Mouse (Mus musculus): ENCODE results near the gene Mbd3. TPM values are rescaled to one million over a fixed set of nuclear protein-coding genes. Genes with fewer than 3 reads are reported as not detected.
A peak's percentile ranks its signal among the peaks of the same experiment; 100 is the strongest.

Gene Mbd3
- total RNA-seq (2014; fragmentation: Nextera tagmentation) (85.0 and 105 TPM in 2 replicates), total RNA-seq (2017) (94.1 and 106 TPM in 2 replicates)

- ATAC-seq (replicated peaks; ENCODE audit: poor library complexity, severe bottlenecking), result peak; percentile 80
These were observed at the start of gene Mbd3 for GRCm38 (mm10) chr10:80399191-80399972. Gene Mbd3 (minus strand): TSS chr10:80399550.

GRCm38 (mm10) chr10:80445898-80446601, 46.7 kb upstream of the Mbd3 start:
- ATAC-seq (replicated peaks; ENCODE audit: poor library complexity, severe bottlenecking), result peak; percentile 64

GRCm38 (mm10) chr10:80445052-80445451, 45.7 kb upstream of the Mbd3 start:
- ATAC-seq (replicated peaks; ENCODE audit: poor library complexity, severe bottlenecking), result no peak

GRCm38 (mm10) chr10:80444339-80445045, 45.1 kb upstream of the Mbd3 start:
- no peak for ATAC-seq (replicated peaks; ENCODE audit: poor library complexity, severe bottlenecking)

GRCm38 (mm10) chr10:80443575-80444278, 44.4 kb upstream of the Mbd3 start:
- no peak for ATAC-seq (replicated peaks; ENCODE audit: poor library complexity, severe bottlenecking)

- 0 out of 2 replicates have a peak, but pooled peaks have one; percentile 8 for ATAC-seq (replicated peaks; ENCODE audit: poor library complexity, severe bottlenecking)
These were observed 43.6 kb upstream of the Mbd3 start for GRCm38 (mm10) chr10:80442989-80443388.

- no peak for ATAC-seq (replicated peaks; ENCODE audit: poor library complexity, severe bottlenecking)
These were observed 42.2 kb upstream of the Mbd3 start for GRCm38 (mm10) chr10:80441598-80441997.

- no peak for ATAC-seq (replicated peaks; ENCODE audit: poor library complexity, severe bottlenecking)
These were observed 40.7 kb upstream of the Mbd3 start for GRCm38 (mm10) chr10:80440031-80440430.

GRCm38 (mm10) chr10:80437973-80438372, 38.6 kb upstream of the Mbd3 start:
- no peak for ATAC-seq (replicated peaks; ENCODE audit: poor library complexity, severe bottlenecking)

GRCm38 (mm10) chr10:80436276-80436675, 36.9 kb upstream of the Mbd3 start:
- no peak for ATAC-seq (replicated peaks; ENCODE audit: poor library complexity, severe bottlenecking)

GRCm38 (mm10) chr10:80435764-80436163, 36.4 kb upstream of the Mbd3 start:
- no peak for ATAC-seq (replicated peaks; ENCODE audit: poor library complexity, severe bottlenecking)

GRCm38 (mm10) chr10:80434823-80435222, 35.5 kb upstream of the Mbd3 start:
- ATAC-seq (replicated peaks; ENCODE audit: poor library complexity, severe bottlenecking), result no peak

- peak; percentile 15; the same call in 1 of the 2 replicates for ATAC-seq (replicated peaks; ENCODE audit: poor library complexity, severe bottlenecking)
These were observed 34.9 kb upstream of the Mbd3 start for GRCm38 (mm10) chr10:80434233-80434592.

- ATAC-seq (replicated peaks; ENCODE audit: poor library complexity, severe bottlenecking), result peak; percentile 89
These were observed 34.3 kb upstream of the Mbd3 start, which contains the start of gene Tcf3 for GRCm38 (mm10) chr10:80433513-80434232. Gene Tcf3 (minus strand): TSS chr10:80433647.

GRCm38 (mm10) chr10:80432936-80433512, 33.7 kb upstream of the Mbd3 start:
- ATAC-seq (replicated peaks; ENCODE audit: poor library complexity, severe bottlenecking), result no peak

GRCm38 (mm10) chr10:80432387-80432785, 33.0 kb upstream of the Mbd3 start:
- ATAC-seq (replicated peaks; ENCODE audit: poor library complexity, severe bottlenecking), result no peak

GRCm38 (mm10) chr10:80431570-80432386, 32.4 kb upstream of the Mbd3 start:
- ATAC-seq (replicated peaks; ENCODE audit: poor library complexity, severe bottlenecking), result no peak

- no peak for ATAC-seq (replicated peaks; ENCODE audit: poor library complexity, severe bottlenecking)
These were observed 31.1 kb upstream of the Mbd3 start for GRCm38 (mm10) chr10:80430375-80430980.

Data from granulocyte monocyte progenitor cell, adult 5-6 weeks (primary cell).